25 mouse cellular contexts compared by ENCODE assay signal in the genomic region with DNA sequence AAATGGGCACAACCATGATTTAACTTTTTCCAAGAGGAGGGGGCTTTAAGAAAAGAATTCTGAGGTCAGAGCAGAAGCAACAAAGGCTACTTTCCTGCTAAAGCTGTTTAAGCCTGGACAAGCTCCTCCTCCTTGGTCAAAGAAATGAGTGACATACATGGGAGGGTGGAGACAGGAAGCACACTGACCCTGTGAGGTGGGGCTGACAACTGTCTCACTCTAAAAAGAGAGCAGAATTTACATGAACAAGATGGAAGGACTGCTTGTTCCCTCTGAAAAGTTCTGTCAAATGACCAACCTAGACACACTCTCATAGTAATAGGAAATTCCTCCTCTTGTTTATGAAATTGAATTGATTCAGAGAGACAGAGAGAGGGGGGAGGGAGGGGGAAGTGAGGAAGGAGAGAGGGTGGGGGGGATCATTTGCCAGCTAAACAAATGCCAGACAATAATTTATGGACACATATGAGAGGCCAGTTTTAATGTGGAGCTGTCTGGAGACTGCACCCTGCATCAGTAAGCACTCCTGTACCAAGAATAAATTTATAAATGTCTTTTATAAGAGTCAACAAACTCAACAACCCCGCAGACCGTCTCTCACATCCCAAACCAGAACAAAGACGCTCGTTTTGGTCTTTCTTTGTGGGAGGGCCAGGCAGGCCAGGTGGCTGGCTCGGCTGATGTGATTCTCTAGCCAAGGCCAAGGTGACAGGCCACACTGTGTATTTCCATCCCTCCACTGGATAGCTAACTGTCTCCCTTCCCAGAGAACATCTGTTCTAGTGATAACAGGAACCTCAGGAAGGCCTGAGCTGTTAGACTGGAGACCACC.
DNase-seq lines count a peak whose midpoint lies in the region; ATAC-seq and TF ChIP-seq lines count a peak whose summit lies in the region.
"Had no signal": no experiment of that assay in that cellular context is flagged by ENCODE, and none has a peak within 500 bp of the region (broad histone marks: within the 10 kb centered on the region; RNA-seq: fewer than 3 reads in every experiment).

No protein-coding gene starts in this region.

- no peak for TF ChIP-seq POLR2A in brain, embryonic 14.5 days (IDR thresholded peaks at IDR 0.05; ENCODE audit: borderline replicate concordance, extremely low read depth, insufficient read depth, insufficient read length, poor library complexity, severe bottlenecking)

- no peaks in the 10 kb centered on the region for H3K4me1 ChIP-seq in forebrain, embryonic 15.5 days
- H3K4me1 ChIP-seq in forebrain, embryonic 10.5 days = peaks cover 9% of the 10 kb centered on the region; the same call in 1 of the 2 replicates
- no peaks in the 10 kb centered on the region for H3K4me1 ChIP-seq in lung, embryonic 14.5 days (ENCODE audit: insufficient read depth)
- H3K4me1 ChIP-seq in forebrain, embryonic 16.5 days (replicated peaks; ENCODE audit: control insufficient read depth, insufficient read depth, low read length) = no peaks in the 10 kb centered on the region
- H3K4me1 ChIP-seq: embryonic facial prominence, embryonic 10.5 days; heart, embryonic 13.5 days; hindbrain, embryonic 12.5 days; limb, embryonic 12.5 days; neural tube, embryonic 13.5 days had no signal

- WGBS in forebrain, embryonic 15.5 days = 69% methylated on average over 5 of the region's 5 CpGs
- WGBS in forebrain, embryonic 10.5 days = 81% methylated on average over 5 of the region's 5 CpGs
- WGBS in lung, embryonic 14.5 days = 38% methylated on average over 5 of the region's 5 CpGs
- WGBS in forebrain, embryonic 16.5 days = 66% methylated on average over 5 of the region's 5 CpGs

- H3K9ac ChIP-seq in forebrain, embryonic 15.5 days (replicated peaks) = no peak overlapping the region
- no peak overlapping the region for H3K9ac ChIP-seq in lung, embryonic 14.5 days
- H3K9ac ChIP-seq in forebrain, embryonic 16.5 days (replicated peaks; ENCODE audit: low read depth, low read length) = no peak overlapping the region
- H3K9ac ChIP-seq: heart, embryonic 13.5 days; hindbrain, embryonic 12.5 days; limb, embryonic 12.5 days; liver, postnatal 0 days; neural tube, embryonic 13.5 days had no signal

- H3K36me3 ChIP-seq in forebrain, embryonic 15.5 days = no peaks in the 10 kb centered on the region
- no peaks in the 10 kb centered on the region for H3K36me3 ChIP-seq in forebrain, embryonic 10.5 days (replicated peaks)
- H3K36me3 ChIP-seq in lung, embryonic 14.5 days (ENCODE audit: insufficient read depth) = no peaks in the 10 kb centered on the region
- H3K36me3 ChIP-seq in forebrain, embryonic 16.5 days (ENCODE audit: control insufficient read depth, insufficient read depth) = no peaks in the 10 kb centered on the region
- H3K36me3 ChIP-seq: embryonic facial prominence, embryonic 10.5 days; heart, embryonic 13.5 days; hindbrain, embryonic 12.5 days; limb, embryonic 12.5 days; neural tube, embryonic 13.5 days had no signal

- DNase-seq in forebrain, embryonic 10.5 days (ENCODE audit: extremely low spot score, low spot score) = no peak
- peak; percentile 57 for DNase-seq in lung, embryonic 14.5 days
- no peak for DNase-seq in lung, postnatal 4 days
- DNase-seq in brain, embryonic 14.5 days (ENCODE audit: low read depth) = peak; percentile 6
- no peak for DNase-seq in thymus, postnatal 14 days
- DNase-seq: adrenal gland, adult 2 months; gastrocnemius, postnatal 14 days; heart, adult 2 months; heart, postnatal 14 days; kidney, adult 8-10 months; kidney, postnatal 25 days; liver, postnatal 0 days; thymus, postnatal 36 days had no signal

- H3K27me3 ChIP-seq in forebrain, embryonic 15.5 days = no peaks in the 10 kb centered on the region
- no peaks in the 10 kb centered on the region for H3K27me3 ChIP-seq in forebrain, embryonic 10.5 days (ENCODE audit: poor library complexity, severe bottlenecking)
- H3K27me3 ChIP-seq in lung, embryonic 14.5 days (ENCODE audit: insufficient read depth, low read length) = no peaks in the 10 kb centered on the region
- no peaks in the 10 kb centered on the region for H3K27me3 ChIP-seq in forebrain, embryonic 16.5 days (replicated peaks; ENCODE audit: control insufficient read depth, insufficient read depth, low read length)
- H3K27me3 ChIP-seq: heart, embryonic 13.5 days; hindbrain, embryonic 12.5 days; limb, embryonic 12.5 days; neural tube, embryonic 13.5 days had no signal

- H3K4me3 ChIP-seq in forebrain, embryonic 15.5 days = no peak overlapping the region
- no peak overlapping the region for H3K4me3 ChIP-seq in forebrain, embryonic 10.5 days
- no peak overlapping the region for H3K4me3 ChIP-seq in lung, embryonic 14.5 days (ENCODE audit: low read depth, low read length)
- no peak overlapping the region for H3K4me3 ChIP-seq in forebrain, embryonic 16.5 days (replicated peaks; ENCODE audit: low read length)
- H3K4me3 ChIP-seq: embryonic facial prominence, embryonic 10.5 days; heart, adult 2 months; heart, embryonic 13.5 days; hindbrain, embryonic 12.5 days; layer of hippocampus, adult 2 months; limb, embryonic 12.5 days; myocyte; neural tube, embryonic 13.5 days had no signal

- no peak overlapping the region for H3K4me2 ChIP-seq in forebrain, embryonic 15.5 days (replicated peaks)
- H3K4me2 ChIP-seq in lung, embryonic 14.5 days = no peak overlapping the region
- no peak overlapping the region for H3K4me2 ChIP-seq in forebrain, embryonic 16.5 days (ENCODE audit: low read length)
- H3K4me2 ChIP-seq: heart, embryonic 13.5 days; hindbrain, embryonic 12.5 days; limb, embryonic 12.5 days; liver, embryonic 11.5 days; neural tube, embryonic 13.5 days had no signal

- no peaks in the 10 kb centered on the region for H3K9me3 ChIP-seq in forebrain, embryonic 15.5 days
- H3K9me3 ChIP-seq in forebrain, embryonic 10.5 days = no peaks in the 10 kb centered on the region
- H3K9me3 ChIP-seq in lung, embryonic 14.5 days (ENCODE audit: low read depth, low read length) = no peaks in the 10 kb centered on the region
- H3K9me3 ChIP-seq in forebrain, embryonic 16.5 days (ENCODE audit: control insufficient read depth, low read length) = no peaks in the 10 kb centered on the region
- H3K9me3 ChIP-seq: embryonic facial prominence, embryonic 10.5 days; heart, embryonic 13.5 days; hindbrain, embryonic 12.5 days; limb, embryonic 12.5 days; neural tube, embryonic 13.5 days had no signal

- no peak overlapping the region for H3K27ac ChIP-seq in forebrain, embryonic 15.5 days (replicated peaks)
- no peak overlapping the region for H3K27ac ChIP-seq in forebrain, embryonic 10.5 days
- H3K27ac ChIP-seq in lung, embryonic 14.5 days (ENCODE audit: low read depth) = no peak overlapping the region
- no peak overlapping the region for H3K27ac ChIP-seq in forebrain, embryonic 16.5 days (ENCODE audit: low read length)
- H3K27ac ChIP-seq: embryonic facial prominence, embryonic 10.5 days; heart, adult 2 months; heart, embryonic 13.5 days; hindbrain, embryonic 12.5 days; layer of hippocampus, adult 2 months; limb, embryonic 12.5 days; neural tube, embryonic 13.5 days had no signal

- peak; percentile 53; the same call in 1 of the 2 replicates for ATAC-seq in forebrain, embryonic 15.5 days (replicated peaks)
- peak; percentile 81 for ATAC-seq in lung, embryonic 14.5 days (ENCODE audit: insufficient read depth)
- peak; percentile 73 for ATAC-seq in forebrain, embryonic 16.5 days
- ATAC-seq: inflammation-experienced regulatory T-cells, adult 6 months; liver, postnatal 0 days; midbrain, embryonic 16.5 days had no signal

- TF ChIP-seq CTCF in lung, embryonic 14.5 days (IDR thresholded peaks at IDR 0.05; ENCODE audit: low read depth) = no peak
- TF ChIP-seq CTCF in brain, embryonic 14.5 days (IDR thresholded peaks at IDR 0.05; ENCODE audit: borderline replicate concordance, extremely low read depth, insufficient read depth, insufficient read length) = no peak

Comparison
In these comparisons a context has a peak if more than half of its experiments do, and no peak if none do; other contexts are left out.
1. DNase-seq: peak in lung, embryonic 14.5 days (single experiment) and brain, embryonic 14.5 days (single experiment); none in forebrain, embryonic 10.5 days (single experiment), lung, postnatal 4 days (0 of 2) and thymus, postnatal 14 days (single experiment).
2. Peak in every context shown above with its lines, with median percentiles within 50 percentile points of each other: ATAC-seq.